ENCODE assay signal across 10 mouse cellular contexts in the genomic region with DNA sequence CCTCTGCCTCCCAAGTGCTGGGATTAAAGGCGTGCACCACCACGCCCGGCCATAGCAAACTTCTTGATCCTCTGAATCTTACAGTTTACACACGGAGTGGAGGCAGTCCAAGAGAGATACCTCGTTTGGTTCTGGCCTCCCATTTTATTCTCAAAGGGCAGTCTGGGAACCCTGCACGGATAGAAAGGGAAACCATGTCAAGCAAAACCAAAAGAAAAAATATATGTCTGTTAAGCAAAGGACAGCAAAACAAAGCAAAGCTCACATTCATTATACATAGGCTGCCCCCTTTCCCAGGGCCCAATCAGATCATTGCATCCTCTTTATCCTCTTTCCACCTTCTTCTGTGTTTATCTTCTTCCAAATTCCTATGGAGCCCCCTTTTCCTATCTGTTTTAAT. TPM values are rescaled to one million over a fixed set of nuclear protein-coding genes. Genes with fewer than 3 reads are reported as not detected.
A peak's percentile ranks its signal among the peaks of the same experiment; 100 is the strongest.
DNase-seq lines count a peak whose midpoint lies in the region; TF ChIP-seq lines count a peak whose summit lies in the region.
"Had no signal": no experiment of that assay in that cellular context is flagged by ENCODE, and none has a peak within 500 bp of the region (broad histone marks: within the 10 kb centered on the region; RNA-seq: fewer than 3 reads in every experiment).

No protein-coding gene starts in this region.

- TF ChIP-seq CTCF in CH12.LX (conservative IDR thresholded peaks at IDR 0.05 in 1 of 2, IDR thresholded peaks at IDR 0.05 in 1 of 2; ENCODE audit: low read depth in 2 of 2, low read length in 2 of 2), result no peak
- no peak for TF ChIP-seq CTCF in cerebellum, adult 2 months (IDR thresholded peaks at IDR 0.05; ENCODE audit: borderline replicate concordance, insufficient read depth, low read depth, low read length)

- H3K4me2 ChIP-seq in CH12.LX (ENCODE audit: insufficient read depth, low read depth, poor library complexity, severe bottlenecking), result no peak overlapping the region
- H3K4me2 ChIP-seq: limb, embryonic 15.5 days; neural tube, embryonic 13.5 days had no signal

- dilution Hi-C loops in CH12.LX (cut with MboI; ENCODE audit: extremely low pct_ligation_motif_present, extremely low pct_unique_long_range_greater_than_20kb, low sequenced_read_pairs), result no loop called here

- H3K9ac ChIP-seq in CH12.LX (ENCODE audit: insufficient read depth, low read depth), result no peak overlapping the region
- H3K9ac ChIP-seq: limb, embryonic 15.5 days; neural tube, embryonic 13.5 days had no signal

- WGBS in cerebellum, adult 2 months, result 79% methylated on average over 6 of the region's 6 CpGs

- in situ Hi-C loops in CH12.LX (cut with MboI; ENCODE audit: low pct_ligation_motif_present, low pct_unique_long_range_greater_than_20kb, low sequenced_read_pairs), result no loop called here

- no peak overlapping the region for H3K27ac ChIP-seq in CH12.LX (ENCODE audit: insufficient read depth, low read depth)
- no peak overlapping the region for H3K27ac ChIP-seq in cerebellum, adult 2 months (ENCODE audit: insufficient read depth, low read length)
- H3K27ac ChIP-seq: limb, embryonic 15.5 days; neural tube, embryonic 13.5 days had no signal

- H3K36me3 ChIP-seq in CH12.LX (replicated peaks in 1 of 2; ENCODE audit: control insufficient read depth in 1 of 2, insufficient read depth in 1 of 2, low read length in 1 of 2), result no peaks in the 10 kb centered on the region
- H3K36me3 ChIP-seq: limb, embryonic 15.5 days; neural tube, embryonic 13.5 days had no signal

- no peaks in the 10 kb centered on the region for H3K27me3 ChIP-seq in CH12.LX (replicated peaks)
- H3K27me3 ChIP-seq in cerebellum, adult 2 months (ENCODE audit: control insufficient read depth, insufficient read depth, low read length), result no peaks in the 10 kb centered on the region
- H3K27me3 ChIP-seq: limb, embryonic 15.5 days; neural tube, embryonic 13.5 days had no signal

- no peak for TF ChIP-seq EP300 in CH12.LX (IDR thresholded peaks at IDR 0.05; ENCODE audit: low read length)

- H3K4me1 ChIP-seq in CH12.LX (ENCODE audit: control insufficient read depth in 1 of 2, insufficient read depth in 2 of 2), result peaks cover 0 to 8% of the 10 kb centered on the region in 2 experiments; a peak in 2 of 4 replicates
- H3K4me1 ChIP-seq in cerebellum, adult 2 months (ENCODE audit: control insufficient read depth, insufficient read depth, low read length), result no peaks in the 10 kb centered on the region
- H3K4me1 ChIP-seq: limb, embryonic 15.5 days; neural tube, embryonic 13.5 days had no signal

- DNase-seq in adrenal gland, adult 18-20 months (ENCODE audit: low spot score in 2 of 2), result peak; percentile 26 to 33
- no peak for DNase-seq in adrenal gland, adult 2 months
- DNase-seq in layer of hippocampus, postnatal 25 days (ENCODE audit: extremely low spot score in 1 of 2, low spot score in 1 of 2), result peak; percentile 16 to 19
- DNase-seq in layer of hippocampus, adult 9-10 months (ENCODE audit: low spot score), result no peak
- DNase-seq in CH12.LX (ENCODE audit: extremely low read depth), result peak; percentile 42
- peak; percentile 37 for DNase-seq in induced T-regulatory cell, adult 2 months (ENCODE audit: low read depth)
- no peak for DNase-seq in cerebellum, adult 2 months
- no peak for DNase-seq in frontal cortex, postnatal 36 days (ENCODE audit: low spot score in 2 of 2)

- TF ChIP-seq RAD21 in CH12.LX (IDR thresholded peaks at IDR 0.05; ENCODE audit: low read depth, low read length), result no peak

- H3K4me3 ChIP-seq in CH12.LX (replicated peaks in 1 of 3; ENCODE audit: low read depth in 2 of 3, low read length in 2 of 3, poor library complexity in 1 of 3), result no peak overlapping the region
- no peak overlapping the region for H3K4me3 ChIP-seq in cerebellum, adult 2 months (replicated peaks; ENCODE audit: insufficient read depth, low read depth, low read length)
- H3K4me3 ChIP-seq: limb, embryonic 15.5 days; neural tube, embryonic 13.5 days had no signal

- H3K79me2 ChIP-seq in CH12.LX (replicated peaks; ENCODE audit: control insufficient read depth, extremely low read depth, insufficient read depth, poor library complexity, severe bottlenecking), result no peaks in the 10 kb centered on the region

- TF ChIP-seq POLR2A in CH12.LX (IDR thresholded peaks at IDR 0.05; ENCODE audit: low read depth, low read length), result no peak
- TF ChIP-seq POLR2A in cerebellum, adult 2 months (IDR thresholded peaks at IDR 0.05; ENCODE audit: borderline replicate concordance, insufficient read depth, low read length), result no peak

- H3K9me3 ChIP-seq in CH12.LX (replicated peaks; ENCODE audit: low read length), result peaks cover 2% of the 10 kb centered on the region
- H3K9me3 ChIP-seq: limb, embryonic 15.5 days had no signal

TF ChIP-seq in CH12.LX, 34 proteins besides CTCF, POLR2A, EP300 and RAD21:
- TF ChIP-seq POLR2AphosphoS2 (IDR thresholded peaks at IDR 0.05; ENCODE audit: low read depth, low read length) (no peak), USF2 (conservative IDR thresholded peaks at IDR 0.05; ENCODE audit: low read depth, low read length) (no peak), RCOR1 (conservative IDR thresholded peaks at IDR 0.05; ENCODE audit: low read depth, low read length) (no peak), ZMIZ1 (IDR thresholded peaks at IDR 0.05; ENCODE audit: low read depth, low read length) (no peak), ZC3H11A (IDR thresholded peaks at IDR 0.05; ENCODE audit: low read depth, low read length) (no peak), NRF1 (IDR thresholded peaks at IDR 0.05; ENCODE audit: low read depth, low read length) (no peak), KAT2A (IDR thresholded peaks at IDR 0.05; ENCODE audit: insufficient replicate concordance, low read length) (no peak), ETS1 (conservative IDR thresholded peaks at IDR 0.05; ENCODE audit: low read depth, low read length) (no peak), HCFC1 (IDR thresholded peaks at IDR 0.05; ENCODE audit: low read depth, low read length) (no peak), E2F4 (IDR thresholded peaks at IDR 0.05; ENCODE audit: insufficient replicate concordance, low read depth, low read length) (no peak)

RNA-seq across cellular contexts. Expression of gene Ndufb3, which starts 27.6 kb away (rescaled TPM):
- total RNA-seq in adrenal gland, adult 18-20 months (2021), result 100 to 1,000 TPM; 138 to 195 TPM
- total RNA-seq in adrenal gland, adult 2 months (2021), result 100 to 1,000 TPM in 1 of 2 experiments, 10 to 100 TPM in 1; 97.8 to 181 TPM
- polyA plus RNA-seq in adrenal gland, adult 2 months (2012; rRNA removed), result 8.1 and 12.8 TPM in 2 replicates
- 100 to 1,000 TPM; 113 to 131 TPM for total RNA-seq in layer of hippocampus, postnatal 25 days (2021)
- 139 and 145 TPM in 2 replicates for total RNA-seq in CH12.LX (2012; rRNA removed)
- 184 and 210 TPM in 2 replicates for total RNA-seq in CH12.LX (2014; rRNA removed)
- polyA plus RNA-seq in CH12.LX (2012; ENCODE audit: insufficient read length, low read depth), result 62.9 and 89.6 TPM in 2 replicates
- polyA plus RNA-seq in cerebellum, adult 2 months (2012; rRNA removed), result 242 and 268 TPM in 2 replicates

RNA-seq across cellular contexts. Expression of gene Fam126b, which starts 27.7 kb away (rescaled TPM):
- total RNA-seq in adrenal gland, adult 18-20 months (2021), result 10 to 100 TPM; 28.9 to 46.1 TPM
- total RNA-seq in adrenal gland, adult 2 months (2021), result 10 to 100 TPM; 40.0 to 48.8 TPM
- polyA plus RNA-seq in adrenal gland, adult 2 months (2012; rRNA removed), result 0.57 and 0.65 TPM in 2 replicates
- total RNA-seq in layer of hippocampus, postnatal 25 days (2021), result 100 to 1,000 TPM; 120 to 126 TPM
- total RNA-seq in CH12.LX (2012; rRNA removed) (3.6 and 4.7 TPM in 2 replicates), CH12.LX (2014; rRNA removed) (5.5 and 6.2 TPM in 2 replicates)
- 4.4 and 4.6 TPM in 2 replicates for polyA plus RNA-seq in CH12.LX (2012; ENCODE audit: insufficient read length, low read depth)
- polyA plus RNA-seq in cerebellum, adult 2 months (2012; rRNA removed), result 21.8 and 26.3 TPM in 2 replicates

Comparison
In these comparisons a context has a peak if more than half of its experiments do, and no peak if none do; other contexts are left out.
1. DNase-seq: peak in adrenal gland, adult 18-20 months (2 of 2), layer of hippocampus, postnatal 25 days (2 of 2), CH12.LX (single experiment) and induced T-regulatory cell, adult 2 months (single experiment); none in adrenal gland, adult 2 months (single experiment), layer of hippocampus, adult 9-10 months (single experiment), cerebellum, adult 2 months (0 of 2) and frontal cortex, postnatal 36 days (0 of 2).
2. RNA of gene Fam126b, which starts 27.7 kb away (total RNA-seq): 120 to 126 TPM in layer of hippocampus, postnatal 25 days, 40.0 to 48.8 TPM in adrenal gland, adult 2 months and 28.9 to 46.1 TPM in adrenal gland, adult 18-20 months; 3.6 to 6.2 TPM in CH12.LX; every median in the first group is over 4 times any median in the second.